Mouse (Mus musculus) layer of hippocampus, adult 9-10 months (tissue): Measurements from ENCODE around the gene Susd4.

Experiments
- DNase-seq: peaks from one replicate; pipeline ENCODE4 v3.0.0; 2022; ENCODE audit warnings: low spot score

The Susd4 gene

GRCm38 (mm10) chr1:182763716-182764461, at the start of gene Susd4:
Gene Susd4 (plus strand): TSS chr1:182763860.
- no peak for DNase-seq

- no peak for DNase-seq
Observed at GRCm38 (mm10) chr1:182714236-182714935, 49.3 kb upstream of the Susd4 start.

- no peak for DNase-seq
Observed at GRCm38 (mm10) chr1:182727541-182727940, 36.1 kb upstream of the Susd4 start.

- no peak for DNase-seq
Observed at GRCm38 (mm10) chr1:182729002-182729401, 34.7 kb upstream of the Susd4 start.

GRCm38 (mm10) chr1:182732695-182733094, 31.0 kb upstream of the Susd4 start:
- no peak for DNase-seq

GRCm38 (mm10) chr1:182735891-182736290, 27.8 kb upstream of the Susd4 start:
- no peak for DNase-seq

GRCm38 (mm10) chr1:182747081-182747480, 16.6 kb upstream of the Susd4 start:
- no peak for DNase-seq

GRCm38 (mm10) chr1:182747834-182748233, 15.8 kb upstream of the Susd4 start:
- DNase-seq: no peak

- DNase-seq: no peak
Observed at GRCm38 (mm10) chr1:182749080-182749479, 14.6 kb upstream of the Susd4 start, which contains the start of gene Ccdc185. Gene Ccdc185 (minus strand): TSS chr1:182749180.

GRCm38 (mm10) chr1:182751301-182751700, 12.4 kb upstream of the Susd4 start:
- DNase-seq: no peak

- DNase-seq: no peak
Observed at GRCm38 (mm10) chr1:182753694-182754093, 10.0 kb upstream of the Susd4 start.

GRCm38 (mm10) chr1:182754865-182755264, 8.8 kb upstream of the Susd4 start:
- DNase-seq: no peak

GRCm38 (mm10) chr1:182758783-182759182, 4.9 kb upstream of the Susd4 start:
- DNase-seq: no peak

GRCm38 (mm10) chr1:182763191-182763715, 407 bp upstream of the Susd4 start:
- no peak for DNase-seq

GRCm38 (mm10) chr1:182764541-182765281, 1.1 kb downstream of the Susd4 start:
- no peak for DNase-seq

- no peak for DNase-seq
Observed at GRCm38 (mm10) chr1:182775576-182775975, 11.9 kb downstream of the Susd4 start.

GRCm38 (mm10) chr1:182776749-182777410, 13.2 kb downstream of the Susd4 start:
- no peak for DNase-seq

GRCm38 (mm10) chr1:182778225-182778624, 14.6 kb downstream of the Susd4 start:
- no peak for DNase-seq

- no peak for DNase-seq
Observed at GRCm38 (mm10) chr1:182779024-182779520, 15.4 kb downstream of the Susd4 start.

- no peak for DNase-seq
Observed at GRCm38 (mm10) chr1:182783774-182784173, 20.1 kb downstream of the Susd4 start.

GRCm38 (mm10) chr1:182784784-182785183, 21.1 kb downstream of the Susd4 start:
- no peak for DNase-seq

GRCm38 (mm10) chr1:182785504-182785903, 21.8 kb downstream of the Susd4 start:
- DNase-seq: no peak
